Mouse (Mus musculus) heart, postnatal 0 days (tissue): ENCODE data around the gene Gins2.

Experiments
- CTCF ChIP-seq: IDR thresholded peaks from 2 replicates; pipeline ENCODE4 v1.5.1; 2016; ENCODE audit warnings: antibody characterized with exemption, control low read depth, low read depth
- EP300 ChIP-seq: IDR thresholded peaks from 2 replicates; pipeline ENCODE4 v1.6.1; 2016; ENCODE audit warnings: antibody characterized with exemption, low read depth

DNA sequence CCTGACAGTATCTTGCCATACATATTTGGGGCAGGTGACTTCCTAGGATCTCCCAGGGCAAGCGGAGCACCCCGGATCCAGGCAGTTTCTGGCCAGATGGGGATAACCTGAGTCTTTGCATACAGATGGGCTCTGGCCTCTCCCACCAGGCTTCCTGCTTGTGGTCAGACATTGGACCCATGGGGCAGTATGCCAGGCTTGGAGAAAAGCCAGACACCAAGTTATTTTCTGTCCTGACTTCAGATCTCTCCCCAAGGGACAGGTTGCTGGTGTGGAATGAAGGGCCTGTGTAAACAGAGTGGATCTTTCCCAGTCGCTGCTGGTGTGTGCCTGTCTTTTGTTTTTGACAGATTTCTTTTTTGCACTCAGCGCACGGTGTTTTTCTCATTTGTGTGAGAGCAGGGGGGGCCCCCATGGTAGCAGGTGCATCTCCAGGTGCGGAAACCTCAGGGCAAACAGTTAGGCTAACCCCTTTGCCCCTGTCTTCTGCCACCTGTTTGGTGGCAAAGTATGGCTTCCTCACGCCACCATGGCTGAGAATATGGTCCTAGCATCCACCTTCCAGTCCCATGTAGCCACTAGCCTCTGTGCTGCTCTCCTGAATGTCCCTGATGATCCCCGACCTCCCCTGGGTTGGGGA lies 45.6 kb downstream of the Gins2 start:
- TF ChIP-seq EP300 = no peak
- TF ChIP-seq CTCF = no peak
